Mouse (Mus musculus) hindbrain, postnatal 0 days (tissue): ENCODE measurements around the gene Ola1. TPM values are rescaled to one million over a fixed set of nuclear protein-coding genes. Genes with fewer than 3 reads are reported as not detected.

ENCODE experiments used
- ATAC-seq: fragments of 200-750 bp; cut with Nextera tagmentation; 2 replicates; pipeline ENCODE4 v1.8.0; 2017; ENCODE audit warnings: mild to moderate bottlenecking, moderate TSS enrichment, moderate library complexity
- DNase-seq: peaks from one replicate; pipeline ENCODE4 v3.0.0-alpha.2; 2015; ENCODE audit warnings: low spot score
- H3K27ac ChIP-seq: fragments of 300-500 bp; sonication (generic); 2 replicates; pipeline ENCODE4 v1.5.1; 2014; ENCODE audit warnings: mild to moderate bottlenecking
- H3K27me3 ChIP-seq: fragments of 300-500 bp; sonication (generic); 2 replicates; pipeline ENCODE4 v1.6.1; 2014; ENCODE audit warnings: low read length, mixed read lengths; ENCODE audit not compliant: insufficient read depth
- H3K36me3 ChIP-seq: fragments of 300-500 bp; sonication (generic); 2 replicates; pipeline ENCODE4 v1.6.1; 2014; ENCODE audit warnings: low read length, mixed read lengths; ENCODE audit not compliant: insufficient read depth
- H3K4me1 ChIP-seq: fragments of 300-500 bp; sonication (generic); 2 replicates; pipeline ENCODE4 v1.6.1; 2014; ENCODE audit warnings: antibody characterized with exemption, low read length, mixed read lengths; ENCODE audit not compliant: insufficient read depth
- H3K4me2 ChIP-seq: fragments of 300-500 bp; sonication (generic); 2 replicates; pipeline ENCODE4 v1.6.1; 2014; ENCODE audit warnings: low read depth, mild to moderate bottlenecking, low read length, moderate library complexity, mixed read lengths
- H3K4me3 ChIP-seq: fragments of 300-500 bp; sonication (generic); 2 replicates; pipeline ENCODE4 v1.5.1; 2014; ENCODE audit warnings: low read length
- H3K9ac ChIP-seq: fragments of 300-500 bp; sonication (generic); replicated peaks from 2 replicates; pipeline ENCODE4 v1.6.1; 2014; ENCODE audit warnings: mild to moderate bottlenecking, low read length, moderate library complexity, mixed read lengths
- H3K9me3 ChIP-seq: fragments of 300-500 bp; sonication (generic); 2 replicates; pipeline ENCODE4 v1.6.1; 2016; ENCODE audit warnings: low read length, mixed read lengths
- CTCF ChIP-seq: IDR thresholded peaks from 2 replicates; pipeline ENCODE4 v1.5.1; 2016; ENCODE audit warnings: antibody characterized with exemption, control low read depth, low read depth
- WGBS: fragments of 180-500 bp; shearing (Covaris S2); extraction: QIAGEN DNeasy Blood & Tissue Kit; methylation state at CpG from one replicate; pipeline ENCODE4 v1.1.7; 2014; 5-methylcytosine and 5-hydroxymethylcytosine counted together
- polyA plus RNA-seq: library from polyadenylated mRNA; unstranded; fragments of >200 nt; fragmentation: Nextera tagmentation; extraction: Ambion mirVana; gene quantifications from 2 replicates; pipeline ENCODE4 v1.2.1, GENCODE M21; 2015
- total RNA-seq: library from RNA; depleted of rRNA; stranded (reverse); fragments of >200 nt; gene quantifications from 2 replicates; pipeline ENCODE4 v1.2.3, GENCODE M21; 2014

Gene Ola1
- total and polyA plus RNA-seq, 2 experiments from 2014 or later = 39.7 to 105 TPM

- ATAC-seq (no peak), DNase-seq (no peak)
- H3K27ac ChIP-seq = no peak overlapping the region
- H3K9me3 ChIP-seq = no peaks in the 10 kb centered on the region
- 66% methylated on average over 3 of the region's 3 CpGs for WGBS
- H3K4me2 ChIP-seq = no peak overlapping the region
- H3K4me1 ChIP-seq = no peaks in the 10 kb centered on the region
- no peak for TF ChIP-seq CTCF
- H3K27me3 ChIP-seq = no peaks in the 10 kb centered on the region
- no peaks in the 10 kb centered on the region for H3K36me3 ChIP-seq
- H3K4me3 ChIP-seq = no peak overlapping the region
- no peak overlapping the region for H3K9ac ChIP-seq
These were observed 131.1 kb downstream of the Ola1 start for GRCm38 (mm10) chr2:73087641-73088040.

DNA sequence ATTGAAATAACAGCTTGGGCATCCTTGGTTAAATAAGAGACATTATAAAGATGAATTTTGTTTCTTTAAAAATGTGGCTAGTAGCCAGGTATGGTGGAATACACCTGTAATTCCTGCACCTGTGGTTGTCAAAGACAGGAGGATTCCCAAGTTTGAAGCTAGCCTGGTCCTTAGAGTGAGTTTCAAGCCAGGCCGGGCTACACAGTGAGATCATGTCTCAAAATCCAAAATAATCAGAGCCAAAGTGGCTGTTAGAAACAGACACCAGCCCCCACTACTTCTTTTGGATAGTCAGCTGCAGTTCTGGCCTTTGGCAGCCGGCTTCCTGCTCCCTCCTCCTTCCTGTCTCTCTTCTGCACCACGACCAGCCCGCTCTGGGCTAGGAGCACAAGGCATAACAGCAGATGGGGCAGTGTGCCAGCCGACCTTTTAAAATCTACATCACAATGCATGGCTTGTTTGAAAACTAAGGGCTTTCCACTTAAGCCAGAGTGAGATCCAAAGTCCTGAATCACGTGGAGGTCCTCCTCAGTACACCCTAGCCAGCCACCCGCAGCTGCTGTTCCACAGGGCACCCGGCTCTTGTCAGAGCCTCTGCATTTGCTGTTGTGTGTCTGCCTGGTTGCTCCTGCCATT, 132.9 kb downstream of the Ola1 start:
- peak; percentile 79 for ATAC-seq
- Histone ChIP-seq H3K4me3 (no peak overlapping the region), H3K36me3 (no peaks in the 10 kb centered on the region), H3K4me2 (no peak overlapping the region), H3K27me3 (no peaks in the 10 kb centered on the region), H3K27ac (no peak overlapping the region), H3K9me3 (no peaks in the 10 kb centered on the region), H3K4me1 (no peaks in the 10 kb centered on the region), H3K9ac (no peak overlapping the region)
- 20% methylated on average over 8 of the region's 8 CpGs for WGBS
- DNase-seq = peak; percentile 77
- TF ChIP-seq CTCF = no peak

DNA sequence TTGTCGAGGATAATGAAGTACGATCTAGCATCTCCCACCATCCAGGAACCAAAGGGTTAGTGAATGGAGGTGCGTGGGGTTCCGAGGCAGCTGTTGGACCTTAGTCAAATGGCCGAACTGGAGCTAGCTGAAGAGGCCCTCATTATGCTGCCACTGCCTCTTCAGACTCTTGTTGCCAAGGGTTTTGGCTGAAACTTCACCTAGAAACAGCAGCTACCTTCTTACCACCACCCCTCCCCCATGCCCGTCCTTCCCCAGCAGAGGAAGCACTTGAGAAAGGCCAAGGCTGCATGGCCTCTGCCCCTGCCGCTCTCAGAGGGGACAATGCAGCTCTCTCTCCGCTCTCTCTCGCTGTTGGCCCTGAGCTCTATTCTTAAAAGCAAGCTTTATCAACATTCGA, 136.2 kb downstream of the Ola1 start:
- H3K4me1 ChIP-seq = no peaks in the 10 kb centered on the region
- no peaks in the 10 kb centered on the region for H3K9me3 ChIP-seq
- ATAC-seq (peak; percentile 50; the same call in 1 of the 2 replicates), DNase-seq (peak; percentile 24)
- no peaks in the 10 kb centered on the region for H3K36me3 ChIP-seq
- H3K27me3 ChIP-seq = no peaks in the 10 kb centered on the region
- H3K9ac ChIP-seq = no peak overlapping the region
- H3K27ac ChIP-seq = no peak overlapping the region
- TF ChIP-seq CTCF = no peak
- H3K4me2 ChIP-seq = no peak overlapping the region
- H3K4me3 ChIP-seq = no peak overlapping the region
- 48% methylated on average over 10 of the region's 10 CpGs for WGBS

DNA sequence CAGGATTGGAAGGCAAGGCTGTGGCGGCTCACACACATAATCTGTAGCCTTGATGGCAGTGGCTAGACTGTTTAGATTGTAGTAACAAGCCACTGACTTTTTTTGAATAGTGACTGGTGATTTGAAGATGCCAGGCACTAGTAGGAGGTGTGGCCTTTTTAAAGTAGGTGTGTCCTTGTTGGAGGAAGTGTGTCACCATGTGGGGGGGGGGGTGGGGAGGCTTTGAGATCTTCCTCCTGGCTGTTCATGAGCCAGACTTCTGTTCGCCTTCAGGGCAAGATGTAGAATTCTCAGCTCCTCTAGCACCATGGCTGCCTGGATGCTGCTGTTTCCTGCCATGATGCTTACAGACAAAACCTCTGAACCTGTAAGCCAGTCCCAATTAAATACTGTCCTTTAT, 136.9 kb downstream of the Ola1 start:
- Histone ChIP-seq H3K4me3 (no peak overlapping the region), H3K4me1 (no peaks in the 10 kb centered on the region), H3K9me3 (no peaks in the 10 kb centered on the region), H3K36me3 (no peaks in the 10 kb centered on the region), H3K9ac (no peak overlapping the region), H3K4me2 (no peak overlapping the region), H3K27ac (no peak overlapping the region), H3K27me3 (no peaks in the 10 kb centered on the region)
- DNase-seq = no peak
- TF ChIP-seq CTCF = no peak
- ATAC-seq = no peak
- WGBS = 89% methylated on average over 2 of the region's 2 CpGs

- no peak overlapping the region for H3K27ac ChIP-seq
- H3K4me3 ChIP-seq = no peak overlapping the region
- H3K27me3 ChIP-seq = no peaks in the 10 kb centered on the region
- H3K4me2 ChIP-seq = no peak overlapping the region
- no peaks in the 10 kb centered on the region for H3K36me3 ChIP-seq
- no peaks in the 10 kb centered on the region for H3K9me3 ChIP-seq
- no peaks in the 10 kb centered on the region for H3K4me1 ChIP-seq
- ATAC-seq (no peak), DNase-seq (peak; percentile 24)
- 30% methylated on average over 2 of the region's 2 CpGs for WGBS
- no peak overlapping the region for H3K9ac ChIP-seq
- peak; percentile 55 for TF ChIP-seq CTCF
These were observed 138.6 kb downstream of the Ola1 start for GRCm38 (mm10) chr2:73080084-73080483.

GRCm38 (mm10) chr2:73079311-73079710, 139.4 kb downstream of the Ola1 start:
- DNase-seq (no peak), ATAC-seq (no peak)
- WGBS = 70% methylated on average over 15 of the region's 15 CpGs
- Histone ChIP-seq H3K9me3 (no peaks in the 10 kb centered on the region), H3K9ac (no peak overlapping the region), H3K27me3 (no peaks in the 10 kb centered on the region), H3K4me3 (no peak overlapping the region), H3K4me2 (no peak overlapping the region), H3K27ac (no peak overlapping the region), H3K36me3 (no peaks in the 10 kb centered on the region), H3K4me1 (no peaks in the 10 kb centered on the region)
- TF ChIP-seq CTCF = no peak

- Histone ChIP-seq H3K36me3 (no peaks in the 10 kb centered on the region), H3K4me2 (no peak overlapping the region), H3K27me3 (no peaks in the 10 kb centered on the region), H3K9ac (no peak overlapping the region), H3K4me3 (no peak overlapping the region), H3K9me3 (no peaks in the 10 kb centered on the region), H3K27ac (no peak overlapping the region), H3K4me1 (no peaks in the 10 kb centered on the region)
- WGBS = 93% methylated on average over 11 of the region's 11 CpGs
- TF ChIP-seq CTCF = no peak
- DNase-seq = no peak
- no peak for ATAC-seq
These were observed 144.8 kb downstream of the Ola1 start for GRCm38 (mm10) chr2:73073811-73074472.
